Mouse (Mus musculus) midbrain, embryonic 12.5 days (tissue): Measurements from ENCODE around the gene Dnase1. TPM values are rescaled to one million over a fixed set of nuclear protein-coding genes. Genes with fewer than 3 reads are reported as not detected.

Experiments used
- ATAC-seq: fragments of 200-750 bp; cut with Nextera tagmentation; 2 replicates; pipeline ENCODE4 v1.8.0; 2017; ENCODE audit warnings: low read depth, moderate TSS enrichment, moderate library complexity; ENCODE audit not compliant: low FRiP score
- H3K27ac ChIP-seq: fragments of 300-500 bp; sonication (generic); replicated peaks from 2 replicates; pipeline ENCODE4 v1.5.1; 2016; ENCODE audit warnings: mild to moderate bottlenecking
- H3K27me3 ChIP-seq: fragments of 300-500 bp; sonication (generic); 2 replicates; pipeline ENCODE4 v1.6.1; 2016; ENCODE audit warnings: mild to moderate bottlenecking
- H3K36me3 ChIP-seq: fragments of 300-500 bp; sonication (generic); 2 replicates; pipeline ENCODE4 v1.6.1; 2016
- H3K4me1 ChIP-seq: fragments of 300-500 bp; sonication (generic); 2 replicates; pipeline ENCODE4 v1.6.1; 2016
- H3K4me2 ChIP-seq: fragments of 300-500 bp; sonication (generic); replicated peaks from 2 replicates; pipeline ENCODE4 v1.6.1; 2016; ENCODE audit warnings: mild to moderate bottlenecking, moderate library complexity
- H3K4me3 ChIP-seq: fragments of 300-500 bp; sonication (generic); 2 replicates; pipeline ENCODE4 v1.5.1; 2016; ENCODE audit warnings: mild to moderate bottlenecking
- H3K9ac ChIP-seq: fragments of 300-500 bp; sonication (generic); replicated peaks from 2 replicates; pipeline ENCODE4 v1.6.1; 2016; ENCODE audit warnings: mild to moderate bottlenecking, moderate library complexity
- H3K9me3 ChIP-seq: fragments of 300-500 bp; sonication (generic); 2 replicates; pipeline ENCODE4 v1.6.1; 2016; ENCODE audit warnings: mild to moderate bottlenecking
- WGBS: fragments of 180-500 bp; shearing (Covaris S2); methylation state at CpG from one replicate; pipeline ENCODE4 v1.1.7; 2016; 5-methylcytosine and 5-hydroxymethylcytosine counted together
- polyA plus RNA-seq: library from polyadenylated mRNA; unstranded; fragments of >200 nt; fragmentation: Nextera tagmentation; extraction: Ambion mirVana; gene quantifications from 2 replicates; pipeline ENCODE4 v1.2.1, GENCODE M21; 2016

The Dnase1 gene
- polyA plus RNA-seq, 1 experiment from 2014 or later = 6.2 TPM

- Histone ChIP-seq H3K9ac (no peak overlapping the region), H3K27me3 (no peaks in the 10 kb centered on the region), H3K36me3 (no peaks in the 10 kb centered on the region), H3K4me2 (no peak overlapping the region), H3K4me3 (no peak overlapping the region), H3K9me3 (0 out of 2 replicates have a peak, but pooled peaks cover 3% of the 10 kb centered on the region), H3K27ac (no peak overlapping the region), H3K4me1 (no peaks in the 10 kb centered on the region; the same call in 1 of the 2 replicates)
- ATAC-seq = no peak
- WGBS = 90% methylated on average over 5 of the region's 5 CpGs
Observed at GRCm38 (mm10) chr16:4029371-4029841, 7.3 kb upstream of the Dnase1 start.

DNA sequence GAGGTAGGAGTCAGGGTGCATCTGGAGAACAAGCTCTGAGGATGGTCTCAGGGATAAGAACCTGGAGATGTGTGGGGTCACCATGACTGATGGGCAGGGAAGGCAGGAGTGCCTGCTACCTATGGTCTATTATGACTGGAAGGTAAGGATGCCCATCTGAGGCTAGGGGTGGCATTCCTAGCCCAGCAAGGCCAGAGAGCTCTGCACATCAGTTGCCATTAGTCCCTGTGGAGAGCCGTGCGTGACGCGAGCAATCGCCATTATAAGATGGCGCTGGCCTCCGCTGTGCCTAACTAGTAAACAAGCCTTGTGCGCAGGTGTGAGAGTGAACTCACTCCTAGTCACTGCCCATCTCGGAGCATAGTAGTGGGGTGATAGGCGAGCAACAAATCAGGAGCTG is 6.2 kb upstream of the Dnase1 start:
- H3K27me3 ChIP-seq = no peaks in the 10 kb centered on the region
- WGBS = 93% methylated on average over 10 of the region's 10 CpGs
- no peaks in the 10 kb centered on the region; the same call in 1 of the 2 replicates for H3K4me1 ChIP-seq
- H3K4me2 ChIP-seq = no peak overlapping the region
- H3K4me3 ChIP-seq = no peak overlapping the region
- H3K27ac ChIP-seq = no peak overlapping the region
- no peak for ATAC-seq
- no peaks in the 10 kb centered on the region for H3K36me3 ChIP-seq
- no peak overlapping the region for H3K9ac ChIP-seq
- 0 out of 2 replicates have a peak, but pooled peaks cover 3% of the 10 kb centered on the region for H3K9me3 ChIP-seq

DNA sequence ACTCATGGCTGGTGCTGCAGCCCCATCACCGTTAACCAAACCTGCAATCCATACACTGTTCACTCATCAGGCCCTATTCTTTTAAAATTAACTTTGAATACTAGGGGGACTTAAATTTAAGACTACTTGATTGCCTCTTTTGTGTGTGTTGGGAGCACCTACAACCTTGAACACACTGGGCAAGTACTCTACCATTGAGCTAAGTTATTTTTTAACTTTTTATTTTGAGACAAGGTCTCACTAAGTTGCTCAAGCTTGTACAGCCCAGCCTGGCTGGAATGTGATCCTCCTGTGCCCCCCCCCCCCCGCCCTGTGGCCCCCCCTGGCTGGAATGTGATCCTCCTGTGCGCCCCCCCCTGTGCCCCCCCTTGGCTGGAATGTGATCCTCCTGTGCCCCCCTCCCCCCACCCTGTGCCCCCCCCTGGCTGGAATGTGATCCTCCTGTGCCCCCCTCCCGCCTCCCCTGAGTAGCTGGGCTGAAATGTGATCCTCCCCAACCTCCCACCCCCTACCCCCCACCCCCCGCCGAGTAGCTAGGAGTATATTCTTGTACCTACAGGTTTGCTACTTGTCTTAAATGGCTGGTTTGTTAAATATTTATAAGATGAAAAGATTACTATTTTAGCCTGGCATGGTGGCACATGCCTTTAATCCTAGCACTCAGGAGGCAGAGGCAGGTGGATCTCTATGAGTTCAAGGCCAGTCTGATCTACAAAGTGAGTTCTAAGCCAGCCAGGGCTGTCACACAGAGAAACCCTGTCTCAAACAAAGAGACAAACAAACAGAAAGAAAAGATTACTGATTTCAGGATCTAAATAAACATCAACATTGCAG is 5.1 kb upstream of the Dnase1 start:
- Histone ChIP-seq H3K4me2 (no peak overlapping the region), H3K36me3 (peaks cover 5% of the 10 kb centered on the region; the same call in 1 of the 2 replicates), H3K4me1 (no peaks in the 10 kb centered on the region; the same call in 1 of the 2 replicates), H3K4me3 (no peak overlapping the region), H3K27ac (no peak overlapping the region), H3K9ac (no peak overlapping the region), H3K27me3 (no peaks in the 10 kb centered on the region), H3K9me3 (0 out of 2 replicates have a peak, but pooled peaks cover 3% of the 10 kb centered on the region)
- WGBS = 75% methylated on average over 5 of the region's 6 CpGs
- no peak for ATAC-seq

DNA sequence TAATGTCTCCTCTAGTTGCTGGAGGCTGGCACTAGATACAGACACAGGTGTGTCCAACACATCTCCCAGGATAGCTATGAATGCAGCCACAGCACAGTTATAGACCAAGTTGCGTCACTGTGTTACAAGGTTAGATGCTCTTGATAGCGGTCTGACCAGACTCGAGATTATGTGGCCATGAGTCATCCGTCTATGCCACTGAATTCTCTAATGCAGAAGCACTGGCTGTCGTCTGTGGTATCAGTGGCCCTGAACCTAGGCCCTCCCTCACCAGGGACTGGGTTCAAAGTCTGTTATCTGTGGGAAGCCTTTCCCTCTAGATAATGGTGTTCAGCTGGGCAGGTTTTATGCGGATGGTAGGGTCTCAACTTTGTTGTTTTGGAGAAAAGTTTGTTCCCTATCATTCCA is 4.4 kb upstream of the Dnase1 start:
- ATAC-seq = no peak
- Histone ChIP-seq H3K4me2 (no peak overlapping the region), H3K27ac (no peak overlapping the region), H3K9me3 (0 out of 2 replicates have a peak, but pooled peaks cover 3% of the 10 kb centered on the region), H3K4me1 (no peaks in the 10 kb centered on the region; the same call in 1 of the 2 replicates), H3K9ac (no peak overlapping the region), H3K27me3 (no peaks in the 10 kb centered on the region), H3K4me3 (no peak overlapping the region), H3K36me3 (peaks cover 12% of the 10 kb centered on the region)
- WGBS = 91% methylated on average over 6 of the region's 6 CpGs

DNA sequence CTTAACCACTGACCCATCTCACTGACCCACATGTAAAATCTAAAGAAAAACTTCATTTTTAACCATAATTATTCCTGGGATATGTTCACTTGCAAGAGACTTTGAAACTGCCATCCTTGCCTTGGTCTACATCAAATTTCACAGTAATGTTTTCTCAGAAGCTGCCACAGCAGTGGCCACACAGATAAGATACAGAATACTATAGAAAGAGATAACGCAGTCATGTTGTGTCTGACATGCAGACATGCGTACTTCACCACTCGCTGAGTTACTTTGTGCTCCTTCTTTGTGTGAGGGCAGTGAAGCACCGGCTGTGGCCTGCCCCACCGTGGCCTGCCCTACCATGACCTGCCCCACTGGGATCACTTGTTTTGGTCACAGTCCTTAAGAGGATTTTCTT is 2.8 kb upstream of the Dnase1 start:
- WGBS = 40% methylated on average over 5 of the region's 5 CpGs
- ATAC-seq = no peak

DNA sequence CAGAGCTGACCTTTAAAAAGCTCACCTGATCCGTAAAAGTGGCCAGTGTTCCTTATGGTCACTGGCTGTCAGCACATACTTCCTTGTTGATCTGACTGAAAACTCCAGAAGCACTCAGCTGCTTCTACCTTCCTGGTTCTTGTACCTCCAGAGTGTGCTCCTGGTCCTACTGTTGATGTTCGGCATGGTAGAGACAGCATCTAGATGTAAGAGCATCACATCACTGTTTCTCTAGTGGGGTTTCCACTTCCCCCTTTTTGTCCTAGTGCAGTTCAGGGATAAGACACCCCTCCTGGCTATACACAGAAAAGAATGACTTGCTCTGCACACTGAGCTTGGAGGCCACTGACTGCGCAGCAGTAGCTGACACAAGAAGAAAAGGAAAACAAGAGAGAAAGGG is 2.3 kb upstream of the Dnase1 start:
- no peaks in the 10 kb centered on the region; the same call in 1 of the 2 replicates for H3K4me1 ChIP-seq
- 77% methylated on average over 3 of the region's 3 CpGs for WGBS
- H3K9ac ChIP-seq = no peak overlapping the region
- no peaks in the 10 kb centered on the region for H3K9me3 ChIP-seq
- no peak overlapping the region for H3K4me3 ChIP-seq
- no peak overlapping the region for H3K27ac ChIP-seq
- no peak for ATAC-seq
- no peak overlapping the region for H3K4me2 ChIP-seq
- no peaks in the 10 kb centered on the region for H3K27me3 ChIP-seq
- peaks cover 33% of the 10 kb centered on the region for H3K36me3 ChIP-seq

More for the DNA sequence above, 2.8 kb upstream of the Dnase1 start:
- Histone ChIP-seq H3K27me3 (no peaks in the 10 kb centered on the region), H3K36me3 (peaks cover 28% of the 10 kb centered on the region), H3K4me1 (no peaks in the 10 kb centered on the region; the same call in 1 of the 2 replicates), H3K9me3 (no peaks in the 10 kb centered on the region), H3K27ac (no peak overlapping the region), H3K4me2 (no peak overlapping the region), H3K4me3 (no peak overlapping the region), H3K9ac (no peak overlapping the region)

- Histone ChIP-seq H3K27ac (no peak overlapping the region), H3K27me3 (no peaks in the 10 kb centered on the region), H3K9ac (no peak overlapping the region), H3K4me2 (no peak overlapping the region), H3K4me1 (no peaks in the 10 kb centered on the region; the same call in 1 of the 2 replicates), H3K4me3 (no peak overlapping the region), H3K36me3 (peaks cover 42% of the 10 kb centered on the region), H3K9me3 (no peaks in the 10 kb centered on the region)
- 95% methylated on average over 2 of the region's 2 CpGs for WGBS
- no peak for ATAC-seq
Observed at GRCm38 (mm10) chr16:4035575-4035974, 1.2 kb upstream of the Dnase1 start.

- ATAC-seq = no peak
- Histone ChIP-seq H3K27me3 (no peaks in the 10 kb centered on the region), H3K9me3 (no peaks in the 10 kb centered on the region), H3K9ac (no peak overlapping the region), H3K27ac (no peak overlapping the region), H3K4me3 (no peak overlapping the region), H3K36me3 (peaks cover 45% of the 10 kb centered on the region), H3K4me2 (no peak overlapping the region), H3K4me1 (no peaks in the 10 kb centered on the region; the same call in 1 of the 2 replicates)
- 93% methylated on average over 7 of the region's 7 CpGs for WGBS
Observed at GRCm38 (mm10) chr16:4037690-4038089, 948 bp downstream of the Dnase1 start.

DNA sequence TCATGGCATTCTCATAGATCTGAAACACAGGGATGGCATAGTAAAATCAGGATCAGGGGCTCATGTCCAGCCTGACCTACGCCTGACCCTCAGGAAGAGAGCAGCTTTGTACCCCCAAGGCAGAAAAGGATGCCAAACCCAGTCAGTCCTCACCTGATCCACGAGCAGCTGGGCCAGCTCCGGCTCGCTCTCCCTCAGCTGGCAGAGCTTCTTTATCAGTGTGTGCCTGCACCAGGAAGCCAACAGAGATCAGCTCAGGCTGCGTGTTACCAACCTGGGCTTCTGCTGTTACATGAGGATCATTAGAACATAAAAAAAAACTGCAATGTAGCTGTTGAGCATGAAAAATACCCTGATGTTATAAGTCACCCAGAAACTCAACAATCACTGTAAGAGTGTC is 3.5 kb downstream of the Dnase1 start:
- Histone ChIP-seq H3K36me3 (peaks cover 64% of the 10 kb centered on the region), H3K4me2 (no peak overlapping the region), H3K9me3 (no peaks in the 10 kb centered on the region), H3K4me3 (no peak overlapping the region), H3K4me1 (no peaks in the 10 kb centered on the region), H3K27ac (no peak overlapping the region), H3K9ac (no peak overlapping the region), H3K27me3 (no peaks in the 10 kb centered on the region)
- 89% methylated on average over 5 of the region's 5 CpGs for WGBS
- ATAC-seq = no peak

DNA sequence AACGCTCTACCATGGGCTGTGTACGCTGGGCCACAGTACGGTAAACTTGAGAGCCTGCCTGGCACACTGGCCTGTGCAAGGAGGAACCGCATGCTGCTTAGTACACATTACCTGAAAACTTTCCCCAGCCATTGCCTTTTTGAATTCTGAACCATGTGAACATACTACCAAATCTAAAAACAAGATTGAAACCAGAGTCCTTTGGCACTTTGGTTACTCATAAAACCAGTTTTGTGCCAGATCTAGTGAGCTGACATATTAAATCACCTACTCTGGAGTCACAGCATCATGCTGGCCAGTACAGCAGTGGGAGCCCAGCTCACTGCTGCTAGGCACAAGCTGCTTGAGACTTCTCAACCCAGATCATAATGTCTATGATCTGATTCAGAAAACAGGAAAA is 4.9 kb downstream of the Dnase1 start:
- no peak overlapping the region for H3K27ac ChIP-seq
- no peaks in the 10 kb centered on the region for H3K27me3 ChIP-seq
- peaks cover 73% of the 10 kb centered on the region for H3K36me3 ChIP-seq
- H3K4me1 ChIP-seq = no peaks in the 10 kb centered on the region
- H3K9me3 ChIP-seq = no peaks in the 10 kb centered on the region
- 93% methylated on average over 4 of the region's 4 CpGs for WGBS
- ATAC-seq = no peak
- H3K4me2 ChIP-seq = no peak overlapping the region
- no peak overlapping the region for H3K4me3 ChIP-seq
- H3K9ac ChIP-seq = no peak overlapping the region

- 93% methylated on average over 2 of the region's 2 CpGs for WGBS
- Histone ChIP-seq H3K9me3 (no peaks in the 10 kb centered on the region), H3K36me3 (peaks cover 66% of the 10 kb centered on the region), H3K27me3 (no peaks in the 10 kb centered on the region), H3K4me1 (no peaks in the 10 kb centered on the region), H3K9ac (no peak overlapping the region), H3K4me3 (no peak overlapping the region), H3K27ac (no peak overlapping the region), H3K4me2 (no peak overlapping the region)
- ATAC-seq = no peak
Observed at GRCm38 (mm10) chr16:4044093-4044492, 7.4 kb downstream of the Dnase1 start.

DNA sequence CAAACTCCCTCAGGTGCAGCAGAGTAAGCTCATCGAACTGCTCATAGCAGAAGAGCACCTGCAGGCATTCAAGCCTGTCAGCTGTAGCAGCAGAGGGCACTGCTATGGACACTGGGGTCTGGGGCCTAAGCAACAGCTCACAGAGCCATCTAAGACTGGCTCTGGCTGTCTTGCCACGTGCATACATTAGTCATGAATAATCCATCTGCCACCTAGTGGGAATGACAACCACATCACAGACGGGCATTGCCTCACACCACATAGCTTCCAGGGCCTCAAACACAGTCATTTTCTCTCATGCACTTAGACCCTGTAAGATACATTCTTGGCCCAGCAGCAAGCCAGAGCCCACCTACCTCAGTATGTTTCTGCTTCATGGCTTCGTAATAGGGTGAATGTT is 8.8 kb downstream of the Dnase1 start:
- ATAC-seq = no peak
- no peak overlapping the region for H3K27ac ChIP-seq
- H3K4me2 ChIP-seq = no peak overlapping the region
- H3K9me3 ChIP-seq = no peaks in the 10 kb centered on the region
- WGBS = 81% methylated on average over 4 of the region's 4 CpGs
- peaks cover 63% of the 10 kb centered on the region for H3K36me3 ChIP-seq
- no peak overlapping the region for H3K9ac ChIP-seq
- H3K4me3 ChIP-seq = no peak overlapping the region
- no peaks in the 10 kb centered on the region for H3K27me3 ChIP-seq
- no peaks in the 10 kb centered on the region for H3K4me1 ChIP-seq
